Mouse (Mus musculus) ES-Bruce4 (cell line): Measurements from ENCODE around the gene Ankfy1.

Source experiments
- CTCF ChIP-seq: IDR thresholded peaks from one replicate; pipeline ENCODE4 v1.8.1; 2011; ENCODE audit warnings: low read depth, low read length
- EP300 ChIP-seq: IDR thresholded peaks from 2 replicates; pipeline ENCODE4 v1.6.1; 2011; ENCODE audit warnings: low read depth, low read length; ENCODE audit not compliant: insufficient read depth
- POLR2A ChIP-seq: IDR thresholded peaks from one replicate; pipeline ENCODE4 v1.8.1; 2011; ENCODE audit warnings: low read length; ENCODE audit not compliant: insufficient read depth

DNA sequence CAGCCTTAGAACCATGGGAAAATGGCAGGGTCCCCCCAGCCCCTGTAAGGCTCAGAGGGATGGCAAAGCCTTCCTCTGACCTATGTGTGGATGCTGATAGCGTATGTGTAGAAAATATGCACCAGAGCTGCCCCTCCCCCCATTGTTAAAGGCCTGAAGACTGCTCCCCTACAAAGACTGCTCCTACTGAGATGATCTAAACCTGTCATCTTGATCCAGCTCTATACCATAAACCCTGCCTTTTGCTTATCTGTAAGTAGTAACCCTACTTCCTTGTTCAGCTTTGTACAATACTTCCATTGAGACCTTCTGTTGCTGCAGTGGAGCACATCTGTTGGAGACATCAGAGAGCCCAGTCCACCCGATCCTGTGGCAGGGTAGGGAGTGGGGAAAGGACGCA is 115.4 kb downstream of the Ankfy1 start:
- TF ChIP-seq POLR2A, result no peak
- TF ChIP-seq CTCF, result no peak
- TF ChIP-seq EP300, result no peak
